In the genomic region with DNA sequence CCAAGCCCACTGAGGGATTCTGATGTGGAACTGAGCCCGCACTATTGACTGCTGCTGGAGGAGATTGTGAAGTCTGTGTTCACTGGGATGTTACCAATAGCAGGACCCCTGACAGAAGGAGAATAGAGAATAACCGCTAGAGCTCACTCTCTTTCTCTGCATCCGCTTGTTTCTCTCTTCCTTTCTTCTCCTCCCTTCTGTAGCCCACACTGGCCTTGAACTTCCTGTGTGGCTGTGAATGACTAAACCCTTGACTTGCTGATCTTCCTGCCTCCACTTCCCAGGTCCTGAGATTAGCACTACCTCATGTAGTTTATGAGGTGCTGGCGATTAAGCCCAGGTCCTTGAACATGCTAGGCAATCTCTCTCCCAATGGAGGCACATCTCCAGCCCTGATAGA, we compare ENCODE assay signal across 8 mouse cellular contexts. TPM values are rescaled to one million over a fixed set of nuclear protein-coding genes. Genes with fewer than 3 reads are reported as not detected.
DNase-seq lines count a peak whose midpoint lies in the region; ATAC-seq and TF ChIP-seq lines count a peak whose summit lies in the region.

No protein-coding gene starts in this region.

- H3K4me3 ChIP-seq in forebrain, postnatal 0 days (ENCODE audit: low read depth, low read length): no peak overlapping the region
- peak overlapping the region; percentile 78; the same call in 1 of the 2 replicates for H3K4me3 ChIP-seq in liver, embryonic 15.5 days (replicated peaks)

- H3K36me3 ChIP-seq in forebrain, postnatal 0 days (ENCODE audit: insufficient read depth): peaks cover under 1% of the 10 kb centered on the region; the same call in 1 of the 2 replicates
- no peaks in the 10 kb centered on the region; the same call in 1 of the 2 replicates for H3K36me3 ChIP-seq in liver, embryonic 15.5 days (replicated peaks)

- no peak for TF ChIP-seq CTCF in forebrain, postnatal 0 days (IDR thresholded peaks at IDR 0.05; ENCODE audit: low read depth)

- no peak overlapping the region for H3K27ac ChIP-seq in forebrain, postnatal 0 days (ENCODE audit: low read depth, low read length)
- H3K27ac ChIP-seq in liver, embryonic 15.5 days (replicated peaks): no peak overlapping the region

- no peaks in the 10 kb centered on the region for H3K9me3 ChIP-seq in forebrain, postnatal 0 days (ENCODE audit: low read length)
- H3K9me3 ChIP-seq in liver, embryonic 15.5 days (replicated peaks): no peaks in the 10 kb centered on the region

- no peaks in the 10 kb centered on the region for H3K27me3 ChIP-seq in forebrain, postnatal 0 days (ENCODE audit: insufficient read depth, low read length)
- H3K27me3 ChIP-seq in liver, embryonic 15.5 days: peaks cover 52% of the 10 kb centered on the region

- 89% methylated on average over 4 of the region's 4 CpGs for WGBS in forebrain, postnatal 0 days
- 60% methylated on average over 4 of the region's 4 CpGs for WGBS in liver, embryonic 15.5 days (ENCODE audit: insufficient replicate concordance)

- ATAC-seq in forebrain, postnatal 0 days: no peak
- ATAC-seq in liver, embryonic 15.5 days (ENCODE audit: insufficient read depth): no peak
- no peak for ATAC-seq in inflammation-experienced regulatory T-cells, adult 6 months

- no peaks in the 10 kb centered on the region for H3K4me1 ChIP-seq in forebrain, postnatal 0 days (ENCODE audit: insufficient read depth)
- H3K4me1 ChIP-seq in liver, embryonic 15.5 days (replicated peaks): peaks cover 66% of the 10 kb centered on the region

- no peak overlapping the region for H3K9ac ChIP-seq in forebrain, postnatal 0 days
- no peak overlapping the region for H3K9ac ChIP-seq in liver, embryonic 15.5 days

- peak overlapping the region; percentile 89; the same call in 1 of the 2 replicates for H3K4me2 ChIP-seq in forebrain, postnatal 0 days (ENCODE audit: low read depth)
- peak overlapping the region; percentile 90 for H3K4me2 ChIP-seq in liver, embryonic 15.5 days

- DNase-seq in adrenal gland, adult (ENCODE audit: inconsistent age in 2 of 2, low spot score in 1 of 2): peak; percentile 5 to 47
- no peak for DNase-seq in adrenal gland, postnatal 25 days
- peak; percentile 54 for DNase-seq in 416B (ENCODE audit: low read depth)
- no peak for DNase-seq in forebrain, postnatal 0 days
- DNase-seq in urinary bladder, postnatal 25 days (ENCODE audit: low spot score): no peak
- DNase-seq in yolk sac, embryonic 10.5 days (ENCODE audit: low spot score): no peak

RNA-seq across cellular contexts. Expression of gene Trim46, which starts 1.4 kb away (rescaled TPM):
- 2.6 and 3.2 TPM in 2 replicates for total RNA-seq in adrenal gland, postnatal 25 days (2021)
- total RNA-seq in forebrain, postnatal 0 days (2014; rRNA removed): 83.0 and 98.3 TPM in 2 replicates
- 56.0 and 63.5 TPM in 2 replicates for polyA plus RNA-seq in forebrain, postnatal 0 days (2015; fragmentation: Nextera tagmentation; extraction: Ambion mirVana)
- polyA plus RNA-seq in liver, embryonic 15.5 days (2015; fragmentation: Nextera tagmentation; extraction: Ambion mirVana): 0.23 and 0.31 TPM in 2 replicates
- 1 to 10 TPM; 2.6 to 5.5 (median 3.4) TPM for polyA plus RNA-seq in inflammation-experienced regulatory T-cells, adult 6 months (2017; shearing (Covaris generic))

RNA-seq across cellular contexts. Expression of gene Krtcap2, which starts 1.7 kb away (rescaled TPM):
- 126 and 127 TPM in 2 replicates for total RNA-seq in adrenal gland, postnatal 25 days (2021)
- 67.0 and 68.1 TPM in 2 replicates for total RNA-seq in forebrain, postnatal 0 days (2014; rRNA removed)
- 221 and 244 TPM in 2 replicates for polyA plus RNA-seq in forebrain, postnatal 0 days (2015; fragmentation: Nextera tagmentation; extraction: Ambion mirVana)
- polyA plus RNA-seq in liver, embryonic 15.5 days (2015; fragmentation: Nextera tagmentation; extraction: Ambion mirVana): 116 and 126 TPM in 2 replicates
- polyA plus RNA-seq in inflammation-experienced regulatory T-cells, adult 6 months (2017; shearing (Covaris generic)): 100 to 1,000 TPM; 271 to 458 (median 303) TPM

RNA-seq across cellular contexts. Expression of gene Dpm3, which starts 11.7 kb away (rescaled TPM):
- 106 and 137 TPM in 2 replicates for total RNA-seq in adrenal gland, postnatal 25 days (2021)
- total RNA-seq in forebrain, postnatal 0 days (2014; rRNA removed): 66.7 and 160 TPM in 2 replicates
- 74.9 and 96.8 TPM in 2 replicates for polyA plus RNA-seq in forebrain, postnatal 0 days (2015; fragmentation: Nextera tagmentation; extraction: Ambion mirVana)
- 45.4 and 54.4 TPM in 2 replicates for polyA plus RNA-seq in liver, embryonic 15.5 days (2015; fragmentation: Nextera tagmentation; extraction: Ambion mirVana)
- polyA plus RNA-seq in inflammation-experienced regulatory T-cells, adult 6 months (2017; shearing (Covaris generic)): 100 to 1,000 TPM; 115 to 155 (median 137) TPM

RNA-seq across cellular contexts. Expression of gene Muc1, which starts 18.6 kb away (rescaled TPM):
- not detected in 2 replicates for total RNA-seq in adrenal gland, postnatal 25 days (2021)
- 1.3 and 1.6 TPM in 2 replicates for total RNA-seq in forebrain, postnatal 0 days (2014; rRNA removed)
- polyA plus RNA-seq in forebrain, postnatal 0 days (2015; fragmentation: Nextera tagmentation; extraction: Ambion mirVana): 0.27 and 0.35 TPM in 2 replicates
- polyA plus RNA-seq in liver, embryonic 15.5 days (2015; fragmentation: Nextera tagmentation; extraction: Ambion mirVana): 0.50 TPM in 1 of 2 replicates, not detected in the other
- 1 to 10 TPM; 1.6 to 2.5 (median 1.8) TPM for polyA plus RNA-seq in inflammation-experienced regulatory T-cells, adult 6 months (2017; shearing (Covaris generic))

RNA-seq across cellular contexts. Expression of gene Mtx1, which starts 20.6 kb away (rescaled TPM):
- 143 and 154 TPM in 2 replicates for total RNA-seq in adrenal gland, postnatal 25 days (2021)
- 142 and 167 TPM in 2 replicates for total RNA-seq in forebrain, postnatal 0 days (2014; rRNA removed)
- polyA plus RNA-seq in forebrain, postnatal 0 days (2015; fragmentation: Nextera tagmentation; extraction: Ambion mirVana): 199 and 212 TPM in 2 replicates
- 103 and 104 TPM in 2 replicates for polyA plus RNA-seq in liver, embryonic 15.5 days (2015; fragmentation: Nextera tagmentation; extraction: Ambion mirVana)
- 100 to 1,000 TPM in 1 of 3 experiments, 10 to 100 TPM in 2; 77.7 to 112 (median 94.3) TPM for polyA plus RNA-seq in inflammation-experienced regulatory T-cells, adult 6 months (2017; shearing (Covaris generic))

Comparison
In these comparisons a context has a peak if more than half of its experiments do, and no peak if none do; other contexts are left out.
1. DNase-seq: peak in adrenal gland, adult (2 of 2) and 416B (single experiment); none in adrenal gland, postnatal 25 days (single experiment), forebrain, postnatal 0 days (single experiment), urinary bladder, postnatal 25 days (single experiment) and yolk sac, embryonic 10.5 days (single experiment).